Mouse (Mus musculus) cerebral cortex, adult 2 months (tissue): Measurements from ENCODE around the gene Enox1.

Experiments
- WGBS: fragments of 180-500 bp; shearing (Covaris S2); methylation state at CpG from one replicate; pipeline ENCODE4 v1.1.7; 2018; 5-methylcytosine and 5-hydroxymethylcytosine counted together

Enox1 gene

DNA sequence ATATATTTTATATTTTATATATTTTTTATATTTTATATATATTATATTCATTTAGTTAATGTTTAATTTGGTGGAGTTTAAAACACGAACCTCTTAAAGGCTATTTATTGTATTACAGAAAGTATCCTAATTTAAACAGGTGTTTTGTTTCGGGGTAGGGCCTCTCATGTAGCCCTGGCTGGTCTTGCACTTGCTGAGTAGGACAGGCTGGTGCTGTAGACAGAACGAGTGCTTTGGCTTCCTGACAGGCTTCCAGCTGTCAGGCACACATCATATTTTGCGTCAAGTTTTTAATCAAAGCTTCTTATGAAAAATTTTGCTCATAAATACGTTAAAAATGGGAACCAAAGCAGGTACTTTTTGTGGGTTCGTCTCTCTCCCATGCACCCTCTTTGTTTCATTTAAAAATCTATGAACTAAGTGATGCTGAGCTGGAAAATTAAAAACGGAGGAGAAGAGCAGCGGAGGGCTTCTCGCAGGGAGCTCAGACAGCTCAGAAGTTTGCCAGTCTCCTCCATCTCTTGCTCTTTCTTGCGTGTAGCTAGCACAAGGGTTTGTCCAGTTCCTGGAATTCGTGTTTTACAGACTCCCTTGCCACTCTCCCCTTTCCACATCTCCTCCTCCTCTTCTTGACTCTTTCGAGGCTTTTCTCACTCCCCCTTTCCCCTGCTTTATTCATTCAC lies 115.8 kb downstream of the Enox1 start:
- 55% methylated on average over 12 of the region's 12 CpGs for WGBS

DNA sequence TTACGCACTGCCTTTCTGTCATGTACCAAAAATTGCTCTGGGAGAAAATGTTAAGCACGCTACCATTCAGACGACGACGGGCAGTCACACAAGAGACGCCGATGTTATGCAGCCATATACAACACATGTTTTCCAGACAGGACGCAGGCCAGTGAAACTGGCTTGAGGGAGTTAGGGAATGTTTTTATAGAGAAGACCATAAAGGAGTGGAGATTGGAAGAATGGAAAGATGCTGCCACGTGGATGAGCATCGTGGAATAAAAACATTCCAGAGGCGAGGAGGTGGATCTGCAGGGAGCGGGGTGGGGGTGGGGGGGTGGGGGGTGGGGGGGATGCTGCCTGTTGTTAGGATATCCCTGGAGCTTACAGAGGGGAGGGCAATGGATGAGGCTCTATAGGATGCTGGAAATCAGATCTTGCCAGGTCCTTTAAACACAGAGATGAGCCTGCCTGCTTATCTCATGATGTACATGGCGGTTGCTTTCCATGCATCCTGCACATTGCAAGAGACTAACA lies 116.4 kb downstream of the Enox1 start:
- WGBS, result 45% methylated on average over 13 of the region's 13 CpGs

GRCm38 (mm10) chr14:77273721-77274120 lies 117.2 kb downstream of the Enox1 start:
- 75% methylated on average over 6 of the region's 6 CpGs for WGBS

GRCm38 (mm10) chr14:77275607-77276006 lies 119.0 kb downstream of the Enox1 start:
- 58% methylated on average over 6 of the region's 6 CpGs for WGBS

DNA sequence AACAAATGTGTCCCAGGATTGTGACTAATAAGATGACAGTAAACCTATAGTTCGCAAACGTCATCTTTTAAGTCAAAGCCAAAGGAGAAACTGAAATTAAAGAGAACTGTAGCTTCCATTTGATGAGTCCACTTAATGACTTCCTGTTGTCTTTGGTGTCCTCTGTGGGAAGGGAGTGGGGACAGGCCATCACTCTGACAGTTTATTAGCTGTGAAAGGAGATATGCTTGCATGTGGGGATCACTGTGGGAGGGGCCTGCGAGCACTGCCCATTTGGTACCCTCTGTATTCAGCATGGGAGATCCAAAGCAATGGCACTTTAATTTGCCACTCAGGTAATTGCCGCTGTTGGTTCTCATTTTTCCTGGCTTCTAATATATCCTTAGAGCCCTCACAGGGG lies 122.6 kb downstream of the Enox1 start:
- WGBS, result 88% methylated on average over 4 of the region's 4 CpGs

GRCm38 (mm10) chr14:77280454-77280853 lies 123.9 kb downstream of the Enox1 start:
- 83% methylated on average over 2 of the region's 2 CpGs for WGBS

GRCm38 (mm10) chr14:77280893-77281292 lies 124.3 kb downstream of the Enox1 start:
- WGBS, result 89% methylated on average over 7 of the region's 7 CpGs

DNA sequence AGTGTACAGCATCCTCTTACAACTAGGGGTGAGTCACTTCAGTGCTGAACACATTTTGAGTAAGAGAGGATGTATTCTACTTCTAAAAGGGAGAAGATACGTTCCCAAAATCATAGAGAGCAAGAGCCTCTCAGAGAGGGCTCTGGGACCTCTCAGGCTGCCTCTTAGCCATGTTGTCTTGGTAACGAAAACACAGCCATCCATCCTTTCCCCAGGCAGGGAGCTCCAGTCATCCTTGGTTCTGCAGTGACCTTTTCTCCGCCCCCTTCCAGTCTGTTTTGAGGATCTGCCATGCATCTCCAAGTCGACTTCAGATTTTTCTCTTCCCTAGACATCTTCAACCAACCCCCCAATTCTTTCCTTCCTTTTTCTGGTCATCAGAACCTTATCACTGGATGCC lies 127.4 kb downstream of the Enox1 start:
- WGBS, result 46% methylated on average over 4 of the region's 4 CpGs

GRCm38 (mm10) chr14:77285453-77285852 lies 128.9 kb downstream of the Enox1 start:
- WGBS, result 42% methylated on average over 3 of the region's 3 CpGs

DNA sequence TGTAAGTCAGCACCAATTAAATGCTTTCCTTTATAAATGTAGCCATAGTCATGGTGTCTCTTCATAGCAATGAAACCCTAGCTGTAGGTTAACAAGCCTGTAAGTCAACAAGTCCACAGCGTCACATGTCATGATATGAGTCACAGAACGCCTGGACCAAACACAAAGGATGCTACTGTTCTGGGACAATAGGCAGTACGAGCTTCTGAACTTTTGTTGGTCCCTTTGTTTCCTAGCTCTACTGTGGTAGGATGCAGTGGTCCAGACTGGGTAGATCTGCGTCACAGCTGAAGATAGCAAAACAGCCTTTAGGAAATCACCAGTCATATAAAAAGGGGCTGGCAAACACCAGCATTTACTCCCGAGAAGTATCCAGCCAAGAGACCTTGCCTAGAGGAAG lies 135.2 kb downstream of the Enox1 start:
- WGBS, result 81% methylated on average over 5 of the region's 5 CpGs

- 39% methylated on average over 4 of the region's 4 CpGs for WGBS
Measured at GRCm38 (mm10) chr14:77297039-77297438, 140.5 kb downstream of the Enox1 start.

GRCm38 (mm10) chr14:77298327-77298726 lies 141.8 kb downstream of the Enox1 start:
- 83% methylated on average over 3 of the region's 3 CpGs for WGBS

GRCm38 (mm10) chr14:77309571-77309970 lies 153.0 kb downstream of the Enox1 start:
- WGBS, result 49% methylated on average over 3 of the region's 3 CpGs

DNA sequence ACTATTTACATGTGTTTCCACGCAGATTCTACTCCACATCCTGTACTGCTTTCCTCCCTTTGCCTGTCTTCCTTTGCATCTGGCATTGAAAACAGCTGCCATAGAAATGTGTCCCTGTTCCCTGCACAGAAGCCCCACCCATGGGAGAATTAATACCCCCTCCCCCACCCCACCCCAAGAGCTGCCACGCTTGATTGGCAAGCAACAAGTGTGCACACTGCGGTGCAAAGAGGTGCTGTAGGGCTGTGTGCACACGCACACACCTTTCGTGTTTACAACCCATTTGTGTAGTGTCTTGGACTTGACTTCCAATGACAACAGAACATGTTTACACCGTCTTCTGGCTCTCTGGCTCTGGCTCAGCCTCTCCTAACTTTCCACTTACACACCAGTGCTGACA lies 154.9 kb downstream of the Enox1 start:
- WGBS, result 77% methylated on average over 6 of the region's 6 CpGs

DNA sequence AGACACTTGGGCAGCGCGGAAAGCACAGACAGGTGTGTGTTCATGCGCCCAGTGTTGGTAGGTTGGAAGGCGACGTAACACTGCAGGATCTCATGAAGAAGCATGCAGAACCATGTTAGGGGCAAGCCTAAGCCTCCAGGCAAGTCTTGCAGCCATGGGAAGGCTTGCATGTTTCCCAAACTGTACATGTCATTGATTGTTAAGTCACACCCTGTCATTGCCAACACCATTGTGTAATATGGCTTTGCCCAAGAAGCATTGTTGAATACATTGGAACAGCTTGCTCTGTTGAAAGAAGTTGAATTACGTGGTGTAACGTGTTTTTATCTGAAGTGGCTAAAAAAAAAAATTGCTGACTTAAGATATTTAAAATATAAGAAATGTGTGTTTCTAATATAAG lies 162.8 kb downstream of the Enox1 start:
- WGBS, result 83% methylated on average over 7 of the region's 7 CpGs

- WGBS, result 41% methylated on average over 2 of the region's 2 CpGs
Measured at GRCm38 (mm10) chr14:77324348-77324747, 167.8 kb downstream of the Enox1 start.

DNA sequence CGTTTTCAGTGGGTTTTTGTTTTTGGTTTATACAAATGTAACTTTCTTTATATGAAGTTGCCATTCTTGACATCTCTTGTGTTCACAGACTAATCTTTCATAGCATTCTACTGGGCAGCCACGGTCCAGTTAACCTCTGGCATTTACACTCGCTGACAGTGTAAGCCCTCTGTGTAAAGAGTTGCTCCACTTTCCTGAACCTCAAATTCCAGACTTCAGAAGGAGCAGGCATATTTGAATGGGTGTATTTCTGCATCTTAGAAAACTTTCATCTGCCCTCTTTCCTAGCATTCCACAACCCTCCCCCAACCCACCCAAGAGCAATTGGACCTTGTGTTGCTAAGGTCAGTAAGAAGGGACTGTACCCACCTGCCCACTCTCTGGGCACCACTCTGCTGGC lies 171.1 kb downstream of the Enox1 start:
- WGBS, result 83% methylated on average over 3 of the region's 3 CpGs

GRCm38 (mm10) chr14:77343662-77344340 lies 187.2 kb downstream of the Enox1 start:
- WGBS, result 42% methylated on average over 11 of the region's 11 CpGs

DNA sequence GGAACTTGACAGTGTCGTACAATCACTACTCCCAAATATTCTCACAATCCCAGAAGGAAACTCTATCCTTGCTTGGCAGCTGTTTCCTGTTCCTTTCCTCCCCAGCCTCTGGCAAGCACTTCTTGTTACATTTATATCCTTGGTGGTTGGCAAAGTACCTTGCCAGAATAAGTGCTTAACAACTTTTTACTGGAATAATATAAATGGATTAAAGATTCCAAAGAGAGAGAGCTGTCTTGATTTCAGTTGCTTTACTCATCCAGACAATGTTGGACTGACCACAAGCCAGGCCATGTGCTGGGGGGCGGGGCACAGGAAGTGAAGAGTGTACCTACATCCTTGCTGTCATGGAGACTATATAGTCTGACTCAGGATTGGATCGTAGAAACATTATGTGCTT lies 189.7 kb downstream of the Enox1 start:
- 57% methylated on average over 3 of the region's 3 CpGs for WGBS

- 44% methylated on average over 2 of the region's 2 CpGs for WGBS
Measured at GRCm38 (mm10) chr14:77351803-77352352, 195.3 kb downstream of the Enox1 start.

GRCm38 (mm10) chr14:77362662-77363061 lies 206.1 kb downstream of the Enox1 start:
- WGBS, result 81% methylated on average over 4 of the region's 4 CpGs

DNA sequence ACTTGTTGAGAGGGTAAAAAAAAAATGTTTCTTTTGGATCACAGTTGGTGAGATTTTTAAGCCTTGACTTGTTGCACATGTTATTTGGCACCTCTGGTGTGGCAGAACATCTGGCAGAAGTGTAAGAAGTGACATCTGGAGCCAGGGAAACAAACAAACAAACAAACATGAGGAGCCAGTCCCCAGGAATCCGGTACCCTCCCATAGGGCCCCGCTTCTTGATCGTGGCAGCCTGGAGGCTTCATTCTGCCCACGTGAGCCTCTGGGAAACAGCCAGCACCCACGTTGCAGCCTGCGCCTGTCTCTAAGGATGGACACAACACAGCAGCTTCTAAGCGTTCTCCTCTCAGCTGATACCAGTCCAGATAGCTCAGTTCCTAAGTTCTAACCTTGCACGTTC lies 211.8 kb downstream of the Enox1 start:
- WGBS, result 28% methylated on average over 8 of the region's 8 CpGs

DNA sequence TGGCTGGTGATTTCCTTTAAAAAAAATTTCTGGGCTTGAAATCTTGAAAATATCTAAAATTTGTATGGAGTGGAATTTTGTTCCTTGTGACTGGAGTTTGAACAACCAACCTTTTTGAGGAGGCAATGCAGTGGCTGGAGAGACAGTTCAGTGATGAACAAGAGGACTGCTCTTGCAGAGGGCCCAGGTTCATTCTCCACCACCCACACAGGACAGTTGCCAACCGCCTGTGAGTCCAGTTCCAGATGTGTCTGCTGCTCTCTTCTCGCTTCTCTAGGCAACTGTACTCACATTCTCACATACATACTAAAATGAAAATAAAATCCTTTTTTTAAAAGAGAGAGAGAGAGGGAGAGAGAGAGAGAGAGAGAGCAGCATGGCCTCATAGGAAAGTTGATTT lies 212.5 kb downstream of the Enox1 start:
- 53% methylated on average over 2 of the region's 2 CpGs for WGBS
